Comparison of ENCODE assay signal across 8 mouse cellular contexts in genomic region chr15:80706596-80706995, GRCm38 (mm10). TPM values are rescaled to one million over a fixed set of nuclear protein-coding genes. Genes with fewer than 3 reads are reported as not detected.
DNase-seq lines count a peak whose midpoint lies in the region; ATAC-seq and TF ChIP-seq lines count a peak whose summit lies in the region.

No protein-coding gene starts in this region.

- DNase-seq in lung, postnatal 0 days (ENCODE audit: low spot score): peak; percentile 65
- no peak for DNase-seq in lung, postnatal 4 days
- DNase-seq in forebrain, embryonic 11.5 days (ENCODE audit: low spot score): no peak
- DNase-seq in limb, embryonic 14.5 days (ENCODE audit: low spot score): peak; percentile 30
- DNase-seq in yolk sac, embryonic 10.5 days (ENCODE audit: low spot score): no peak
- DNase-seq in adrenal gland, adult 18-20 months (ENCODE audit: low spot score in 2 of 2): no peak

- TF ChIP-seq POLR2A in limb, embryonic 14.5 days (IDR thresholded peaks at IDR 0.05; ENCODE audit: borderline replicate concordance, extremely low read depth, insufficient read depth, insufficient read length): no peak
- no peak for TF ChIP-seq POLR2A in small intestine, adult 2 months (IDR thresholded peaks at IDR 0.05; ENCODE audit: low read depth, low read length)

- no peaks in the 10 kb centered on the region for H3K27me3 ChIP-seq in lung, postnatal 0 days (replicated peaks; ENCODE audit: insufficient read depth, low read length)
- no peaks in the 10 kb centered on the region for H3K27me3 ChIP-seq in forebrain, embryonic 11.5 days (ENCODE audit: control insufficient read depth, insufficient read depth, low read length)
- H3K27me3 ChIP-seq in limb, embryonic 14.5 days (ENCODE audit: control insufficient read depth, insufficient read depth, low read length): no peaks in the 10 kb centered on the region
- no peaks in the 10 kb centered on the region for H3K27me3 ChIP-seq in small intestine, adult 2 months (ENCODE audit: control insufficient read depth, insufficient read depth, low read length)

- H3K9me3 ChIP-seq in lung, postnatal 0 days (ENCODE audit: low read length): no peaks in the 10 kb centered on the region
- no peaks in the 10 kb centered on the region for H3K9me3 ChIP-seq in forebrain, embryonic 11.5 days (ENCODE audit: control insufficient read depth, low read length)
- H3K9me3 ChIP-seq in limb, embryonic 14.5 days (ENCODE audit: control insufficient read depth, low read length): no peaks in the 10 kb centered on the region

- H3K4me1 ChIP-seq in lung, postnatal 0 days (ENCODE audit: insufficient read depth, low read depth, low read length): peaks cover 5% of the 10 kb centered on the region; the same call in 1 of the 2 replicates
- peaks cover 3% of the 10 kb centered on the region; the same call in 1 of the 2 replicates for H3K4me1 ChIP-seq in forebrain, embryonic 11.5 days (replicated peaks; ENCODE audit: control insufficient read depth, insufficient read depth, low read length)
- H3K4me1 ChIP-seq in limb, embryonic 14.5 days (ENCODE audit: control insufficient read depth, insufficient read depth, low read length): peaks cover 27% of the 10 kb centered on the region
- peaks cover 17% of the 10 kb centered on the region for H3K4me1 ChIP-seq in small intestine, adult 2 months (ENCODE audit: control insufficient read depth, insufficient read depth, insufficient read length, low read length)

- no peak for ATAC-seq in lung, postnatal 0 days
- no peak for ATAC-seq in forebrain, embryonic 11.5 days (replicated peaks; ENCODE audit: low FRiP score)
- ATAC-seq in limb, embryonic 14.5 days (ENCODE audit: low FRiP score, low read depth): no peak
- no peak for ATAC-seq in inflammation-experienced regulatory T-cells, adult 6 months

- peak overlapping the region; percentile 28; the same call in 1 of the 2 replicates for H3K27ac ChIP-seq in lung, postnatal 0 days (ENCODE audit: low read length)
- no peak overlapping the region for H3K27ac ChIP-seq in forebrain, embryonic 11.5 days (ENCODE audit: low read depth, low read length)
- peak overlapping the region; percentile 75 for H3K27ac ChIP-seq in limb, embryonic 14.5 days (replicated peaks; ENCODE audit: low read depth, low read length)
- peak overlapping the region; percentile 61; the same call in 1 of the 2 replicates for H3K27ac ChIP-seq in small intestine, adult 2 months (ENCODE audit: insufficient read depth, low read depth, low read length)

- no peak; the same call in 1 of the 2 replicates for TF ChIP-seq EP300 in lung, postnatal 0 days (IDR thresholded peaks at IDR 0.05)

- H3K4me2 ChIP-seq in lung, postnatal 0 days (replicated peaks; ENCODE audit: low read depth, low read length): peak overlapping the region; percentile 54
- peak overlapping the region; percentile 51; the same call in 1 of the 2 replicates for H3K4me2 ChIP-seq in forebrain, embryonic 11.5 days (ENCODE audit: low read depth, low read length, severe bottlenecking)
- peak overlapping the region; percentile 48 for H3K4me2 ChIP-seq in limb, embryonic 14.5 days (replicated peaks; ENCODE audit: low read depth, low read length, severe bottlenecking)

- 5% methylated on average over 11 of the region's 11 CpGs for WGBS in lung, postnatal 0 days
- 34% methylated on average over 11 of the region's 11 CpGs for WGBS in forebrain, embryonic 11.5 days
- WGBS in limb, embryonic 14.5 days: 16% methylated on average over 11 of the region's 11 CpGs
- 7% methylated on average over 11 of the region's 11 CpGs for WGBS in small intestine, adult 2 months

- H3K4me3 ChIP-seq in lung, postnatal 0 days (ENCODE audit: low read depth, low read length): 0 out of 2 replicates have a peak overlapping the region, but pooled peaks have one; percentile 16
- H3K4me3 ChIP-seq in forebrain, embryonic 11.5 days (ENCODE audit: low read depth, low read length): no peak overlapping the region
- H3K4me3 ChIP-seq in limb, embryonic 14.5 days (replicated peaks; ENCODE audit: low read length): peak overlapping the region; percentile 11
- H3K4me3 ChIP-seq in small intestine, adult 2 months (ENCODE audit: low read depth, low read length): peak overlapping the region; percentile 50

- TF ChIP-seq CTCF in lung, postnatal 0 days (IDR thresholded peaks at IDR 0.05): no peak
- TF ChIP-seq CTCF in small intestine, adult 2 months (IDR thresholded peaks at IDR 0.05; ENCODE audit: extremely low read depth, insufficient read length, insufficient replicate concordance, low read depth, low read length): no peak

- H3K36me3 ChIP-seq in lung, postnatal 0 days (ENCODE audit: insufficient read depth, low read length): no peaks in the 10 kb centered on the region
- no peaks in the 10 kb centered on the region for H3K36me3 ChIP-seq in forebrain, embryonic 11.5 days (ENCODE audit: control insufficient read depth, insufficient read depth, low read length)
- H3K36me3 ChIP-seq in limb, embryonic 14.5 days (ENCODE audit: control insufficient read depth, insufficient read depth, low read length): no peaks in the 10 kb centered on the region
- H3K36me3 ChIP-seq in small intestine, adult 2 months (ENCODE audit: control insufficient read depth, insufficient read depth, low read length): no peaks in the 10 kb centered on the region

- H3K9ac ChIP-seq in lung, postnatal 0 days (replicated peaks; ENCODE audit: low read depth): no peak overlapping the region
- H3K9ac ChIP-seq in forebrain, embryonic 11.5 days (ENCODE audit: low read length): peak overlapping the region; percentile 43; the same call in 1 of the 2 replicates
- 0 out of 2 replicates have a peak overlapping the region, but pooled peaks have one; percentile 5 for H3K9ac ChIP-seq in limb, embryonic 14.5 days (ENCODE audit: low read depth, low read length, severe bottlenecking)

RNA-seq across cellular contexts. Expression of gene Tnrc6b, which starts 4.5 kb away (rescaled TPM):
- polyA plus RNA-seq in lung, postnatal 0 days (2015; fragmentation: Nextera tagmentation; extraction: Ambion mirVana): 10.1 and 11.7 TPM in 2 replicates
- 20.8 and 23.3 TPM in 2 replicates for polyA plus RNA-seq in forebrain, embryonic 11.5 days (2014; fragmentation: Nextera tagmentation; extraction: Ambion mirVana)
- 12.5 and 14.0 TPM in 2 replicates for polyA plus RNA-seq in limb, embryonic 14.5 days (2012; rRNA removed)
- polyA plus RNA-seq in limb, embryonic 14.5 days (2014; fragmentation: Nextera tagmentation; extraction: Ambion mirVana): 15.8 and 19.4 TPM in 2 replicates
- polyA plus RNA-seq in small intestine, adult 2 months (2012; rRNA removed): 7.5 and 13.3 TPM in 2 replicates
- 10 to 100 TPM; 37.5 to 60.3 (median 51.2) TPM for polyA plus RNA-seq in inflammation-experienced regulatory T-cells, adult 6 months (2017; shearing (Covaris generic))
- 10 to 100 TPM; 30.8 to 36.8 TPM for total RNA-seq in adrenal gland, adult 18-20 months (2021)

RNA-seq across cellular contexts. Expression of gene Fam83f, which starts 34.9 kb away (rescaled TPM):
- polyA plus RNA-seq in lung, postnatal 0 days (2015; fragmentation: Nextera tagmentation; extraction: Ambion mirVana): 0.73 and 0.80 TPM in 2 replicates
- polyA plus RNA-seq in forebrain, embryonic 11.5 days (2014; fragmentation: Nextera tagmentation; extraction: Ambion mirVana): 0.32 and 0.51 TPM in 2 replicates
- polyA plus RNA-seq in limb, embryonic 14.5 days (2012; rRNA removed): 1.6 and 1.7 TPM in 2 replicates
- polyA plus RNA-seq in limb, embryonic 14.5 days (2014; fragmentation: Nextera tagmentation; extraction: Ambion mirVana): 2.6 and 3.7 TPM in 2 replicates
- polyA plus RNA-seq in small intestine, adult 2 months (2012; rRNA removed): 7.9 and 21.5 TPM in 2 replicates
- polyA plus RNA-seq in inflammation-experienced regulatory T-cells, adult 6 months (2017; shearing (Covaris generic)): not detected
- under 1 TPM in 1 of 2 experiments, not detected in 1; 0.42 TPM for total RNA-seq in adrenal gland, adult 18-20 months (2021)

Comparison
In these comparisons a context has a peak if more than half of its experiments do, and no peak if none do; other contexts are left out.
1. DNase-seq: peak in lung, postnatal 0 days (single experiment) and limb, embryonic 14.5 days (single experiment); none in lung, postnatal 4 days (0 of 2), forebrain, embryonic 11.5 days (single experiment), yolk sac, embryonic 10.5 days (single experiment) and adrenal gland, adult 18-20 months (0 of 2).
2. Peak in every context shown above with its lines, with median percentiles within 50 percentile points of each other: H3K4me2 ChIP-seq.